ENCODE assay signal across 8 mouse cellular contexts in the genomic region with DNA sequence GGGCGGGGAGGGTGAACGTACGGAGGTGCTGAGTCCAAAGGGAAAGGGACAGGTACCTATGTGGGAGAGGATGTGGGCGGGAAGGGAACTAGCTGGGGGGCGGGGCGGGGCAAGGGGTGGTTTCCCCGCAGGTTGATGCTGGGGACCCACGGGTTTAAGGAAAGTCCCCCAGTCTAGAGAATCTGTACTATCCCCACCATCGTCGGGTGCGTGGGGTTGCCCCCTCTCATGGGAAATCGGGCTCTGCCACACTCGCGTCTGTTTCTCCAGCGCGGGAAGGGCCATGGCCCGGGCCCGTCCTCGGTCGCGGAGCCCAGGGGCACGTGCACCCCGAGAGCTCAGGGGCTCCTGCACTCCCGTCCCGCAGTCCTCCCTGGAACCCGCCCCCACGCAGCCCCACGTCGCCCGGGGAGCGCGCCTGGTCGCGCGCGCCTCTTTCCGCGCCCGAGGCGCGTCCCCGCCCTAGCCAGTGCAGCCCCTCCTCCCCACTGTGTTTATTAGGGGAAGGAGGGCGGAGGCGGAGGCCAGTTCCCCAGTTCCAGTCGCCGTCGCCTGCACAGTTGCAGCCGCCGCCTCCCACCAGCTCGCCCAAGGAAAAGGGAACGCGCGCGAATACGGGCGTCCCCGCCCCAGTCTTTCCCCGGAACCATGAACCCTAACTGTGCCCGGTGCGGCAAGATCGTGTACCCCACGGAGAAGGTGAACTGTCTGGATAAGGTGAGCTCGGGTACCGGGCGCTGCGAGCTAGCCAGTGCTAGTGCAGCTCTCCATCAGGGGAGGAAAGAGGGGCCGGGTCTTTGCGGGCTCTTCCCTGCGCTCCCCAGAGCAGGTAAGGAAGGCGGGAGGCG. TPM values are rescaled to one million over a fixed set of nuclear protein-coding genes. Genes with fewer than 3 reads are reported as not detected.
A peak's percentile ranks its signal among the peaks of the same experiment; 100 is the strongest.
DNase-seq lines count a peak whose midpoint lies in the region; ATAC-seq lines count a peak whose summit lies in the region.

No protein-coding gene starts in this region.

- under 1% methylated on average over 71 of the region's 71 CpGs for WGBS in embryonic facial prominence, embryonic 13.5 days
- under 1% methylated on average over 67 of the region's 71 CpGs for WGBS in limb, embryonic 13.5 days
- under 1% methylated on average over 71 of the region's 71 CpGs for WGBS in midbrain, embryonic 14.5 days

- peak overlapping the region; percentile 93 for H3K9ac ChIP-seq in embryonic facial prominence, embryonic 13.5 days
- peak overlapping the region; percentile 92 for H3K9ac ChIP-seq in limb, embryonic 13.5 days
- H3K9ac ChIP-seq in midbrain, embryonic 14.5 days (replicated peaks; ENCODE audit: low read length), result peak overlapping the region; percentile 96

- peak overlapping the region; percentile 83 for H3K4me2 ChIP-seq in embryonic facial prominence, embryonic 13.5 days
- H3K4me2 ChIP-seq in limb, embryonic 13.5 days (replicated peaks), result peak overlapping the region; percentile 74
- peak overlapping the region; percentile 72 for H3K4me2 ChIP-seq in midbrain, embryonic 14.5 days (ENCODE audit: low read length)

- H3K4me3 ChIP-seq in embryonic facial prominence, embryonic 13.5 days, result peak overlapping the region; percentile 96
- H3K4me3 ChIP-seq in limb, embryonic 13.5 days, result peak overlapping the region; percentile 73
- H3K4me3 ChIP-seq in midbrain, embryonic 14.5 days (replicated peaks; ENCODE audit: low read depth, low read length), result peak overlapping the region; percentile 90

- peak overlapping the region; percentile 98 for H3K27ac ChIP-seq in embryonic facial prominence, embryonic 13.5 days
- peak overlapping the region; percentile 96 for H3K27ac ChIP-seq in limb, embryonic 13.5 days
- H3K27ac ChIP-seq in midbrain, embryonic 14.5 days (replicated peaks; ENCODE audit: low read depth, low read length), result peak overlapping the region; percentile 96

- H3K9me3 ChIP-seq in embryonic facial prominence, embryonic 13.5 days, result no peaks in the 10 kb centered on the region
- no peaks in the 10 kb centered on the region for H3K9me3 ChIP-seq in limb, embryonic 13.5 days
- H3K9me3 ChIP-seq in midbrain, embryonic 14.5 days (ENCODE audit: control insufficient read depth, low read length), result no peaks in the 10 kb centered on the region

- H3K27me3 ChIP-seq in embryonic facial prominence, embryonic 13.5 days, result no peaks in the 10 kb centered on the region
- no peaks in the 10 kb centered on the region for H3K27me3 ChIP-seq in limb, embryonic 13.5 days
- H3K27me3 ChIP-seq in midbrain, embryonic 14.5 days (ENCODE audit: control insufficient read depth, insufficient read depth, low read length), result no peaks in the 10 kb centered on the region

- DNase-seq in 3134 (ENCODE audit: extremely low read depth, insufficient read length, low spot score), result peak; percentile 95
- peak; percentile 89 for DNase-seq in adrenal gland, postnatal 25 days
- peak; percentile 89 for DNase-seq in heart, adult 8-10 months (ENCODE audit: low spot score)
- DNase-seq in kidney, adult 8-10 months, result peak; percentile 84 to 85
- DNase-seq in midbrain, embryonic 14.5 days, result peak; percentile 94
- peak; percentile 83 to 87 for DNase-seq in spleen, adult 18-20 months

- H3K36me3 ChIP-seq in embryonic facial prominence, embryonic 13.5 days, result no peaks in the 10 kb centered on the region
- peaks cover 5% of the 10 kb centered on the region; the same call in 1 of the 2 replicates for H3K36me3 ChIP-seq in limb, embryonic 13.5 days
- no peaks in the 10 kb centered on the region for H3K36me3 ChIP-seq in midbrain, embryonic 14.5 days (ENCODE audit: control insufficient read depth, insufficient read depth, low read length)

- ATAC-seq in embryonic facial prominence, embryonic 13.5 days (ENCODE audit: insufficient number of reproducible peaks, insufficient read depth, low FRiP score, low TSS enrichment, low read depth), result peak; percentile 80
- peak; percentile 82 for ATAC-seq in limb, embryonic 13.5 days (ENCODE audit: low FRiP score, low read depth)
- ATAC-seq in midbrain, embryonic 14.5 days (ENCODE audit: low FRiP score, low TSS enrichment), result peak; percentile 84

- peaks cover 32% of the 10 kb centered on the region for H3K4me1 ChIP-seq in embryonic facial prominence, embryonic 13.5 days
- peaks cover 39% of the 10 kb centered on the region for H3K4me1 ChIP-seq in limb, embryonic 13.5 days
- H3K4me1 ChIP-seq in midbrain, embryonic 14.5 days (ENCODE audit: control insufficient read depth, insufficient read depth, low read length), result peaks cover 23% of the 10 kb centered on the region

RNA-seq across cellular contexts. Expression of a gene that starts 0.6 kb away (rescaled TPM):
- 103 and 142 TPM in 2 replicates for total RNA-seq in adrenal gland, postnatal 25 days (2021)
- polyA plus RNA-seq in embryonic facial prominence, embryonic 13.5 days (2015; fragmentation: Nextera tagmentation; extraction: Ambion mirVana), result 122 and 131 TPM in 2 replicates
- total RNA-seq in heart, adult 8-10 months (2022), result 10 to 100 TPM; 20.1 to 32.0 (median 25.8) TPM
- 128 and 138 TPM in 2 replicates for polyA plus RNA-seq in limb, embryonic 13.5 days (2015; fragmentation: Nextera tagmentation; extraction: Ambion mirVana)
- polyA plus RNA-seq in midbrain, embryonic 14.5 days (2014; fragmentation: Nextera tagmentation; extraction: Ambion mirVana), result 114 and 138 TPM in 2 replicates

RNA-seq across cellular contexts. Expression of a gene that starts 17.1 kb away (rescaled TPM):
- total RNA-seq in adrenal gland, postnatal 25 days (2021), result 741 and 851 TPM in 2 replicates
- polyA plus RNA-seq in embryonic facial prominence, embryonic 13.5 days (2015; fragmentation: Nextera tagmentation; extraction: Ambion mirVana), result 596 and 632 TPM in 2 replicates
- total RNA-seq in heart, adult 8-10 months (2022), result 100 to 1,000 TPM; 425 to 610 (median 521) TPM
- polyA plus RNA-seq in limb, embryonic 13.5 days (2015; fragmentation: Nextera tagmentation; extraction: Ambion mirVana), result 547 and 558 TPM in 2 replicates
- 363 and 413 TPM in 2 replicates for polyA plus RNA-seq in midbrain, embryonic 14.5 days (2014; fragmentation: Nextera tagmentation; extraction: Ambion mirVana)

RNA-seq across cellular contexts. Expression of a gene that starts 23.7 kb away (rescaled TPM):
- total RNA-seq in adrenal gland, postnatal 25 days (2021), result not detected in 2 replicates
- polyA plus RNA-seq in embryonic facial prominence, embryonic 13.5 days (2015; fragmentation: Nextera tagmentation; extraction: Ambion mirVana), result 0.62 and 0.84 TPM in 2 replicates
- total RNA-seq in heart, adult 8-10 months (2022), result not detected
- 0.83 TPM in 1 of 2 replicates, not detected in the other for polyA plus RNA-seq in limb, embryonic 13.5 days (2015; fragmentation: Nextera tagmentation; extraction: Ambion mirVana)
- polyA plus RNA-seq in midbrain, embryonic 14.5 days (2014; fragmentation: Nextera tagmentation; extraction: Ambion mirVana), result not detected in 2 replicates

RNA-seq across cellular contexts. Expression of a gene that starts 33.0 kb away (rescaled TPM):
- total RNA-seq in adrenal gland, postnatal 25 days (2021), result 19.5 and 22.6 TPM in 2 replicates
- polyA plus RNA-seq in embryonic facial prominence, embryonic 13.5 days (2015; fragmentation: Nextera tagmentation; extraction: Ambion mirVana), result 22.5 and 23.3 TPM in 2 replicates
- total RNA-seq in heart, adult 8-10 months (2022), result 1 to 10 TPM; 6.1 to 7.1 (median 6.3) TPM
- polyA plus RNA-seq in limb, embryonic 13.5 days (2015; fragmentation: Nextera tagmentation; extraction: Ambion mirVana), result 21.0 and 23.3 TPM in 2 replicates
- polyA plus RNA-seq in midbrain, embryonic 14.5 days (2014; fragmentation: Nextera tagmentation; extraction: Ambion mirVana), result 10.9 and 13.2 TPM in 2 replicates

RNA-seq across cellular contexts. Expression of a gene that starts 41.2 kb away (rescaled TPM):
- 5.1 and 5.5 TPM in 2 replicates for total RNA-seq in adrenal gland, postnatal 25 days (2021)
- polyA plus RNA-seq in embryonic facial prominence, embryonic 13.5 days (2015; fragmentation: Nextera tagmentation; extraction: Ambion mirVana), result 10.5 and 11.8 TPM in 2 replicates
- total RNA-seq in heart, adult 8-10 months (2022), result 1 to 10 TPM in 1 of 4 experiments, under 1 TPM in 3; 0.22 to 1.7 (median 0.51) TPM
- 11.7 and 12.5 TPM in 2 replicates for polyA plus RNA-seq in limb, embryonic 13.5 days (2015; fragmentation: Nextera tagmentation; extraction: Ambion mirVana)
- 32.4 and 36.5 TPM in 2 replicates for polyA plus RNA-seq in midbrain, embryonic 14.5 days (2014; fragmentation: Nextera tagmentation; extraction: Ambion mirVana)

Comparison
In these comparisons a context has a peak if more than half of its experiments do, and no peak if none do; other contexts are left out.
1. Peak in every context shown above with its lines: DNase-seq, ATAC-seq, H3K4me3 ChIP-seq and H3K27ac ChIP-seq.